Mouse (Mus musculus): ENCODE data around the gene Mup10.
"Not testable (repeated sequence)": the region's sequence is repeated elsewhere in the genome, so short reads cannot be mapped to it uniquely, and the experiment has no call there.

Gene Mup10

GRCm38 (mm10) chr4:60582099-60582498 lies at the start of gene Mup10:
TSS of gene Mup10 (minus strand) at chr4:60582199.
- not testable (repeated sequence) for DNase-seq (ENCODE audit: low spot score)
